Mouse (Mus musculus) liver, embryonic 16.5 days (tissue): ENCODE measurements around the gene Sec16b. TPM values are rescaled to one million over a fixed set of nuclear protein-coding genes. Genes with fewer than 3 reads are reported as not detected.

Source experiments
- ATAC-seq: fragments of 200-750 bp; cut with Nextera tagmentation; 2 replicates; pipeline ENCODE4 v1.8.0; 2017; ENCODE audit warnings: low read depth, mild to moderate bottlenecking, moderate number of reproducible peaks, moderate library complexity
- H3K27ac ChIP-seq: fragments of 300-500 bp; sonication (generic); 2 replicates; pipeline ENCODE4 v1.5.1; 2014; ENCODE audit warnings: mild to moderate bottlenecking, low read length
- H3K27me3 ChIP-seq: fragments of 300-500 bp; sonication (generic); 2 replicates; pipeline ENCODE4 v1.6.1; 2014; ENCODE audit warnings: low read depth, low read length, mixed read lengths; ENCODE audit not compliant: control insufficient read depth, insufficient read depth
- H3K36me3 ChIP-seq: fragments of 300-500 bp; sonication (generic); 2 replicates; pipeline ENCODE4 v1.6.1; 2014; ENCODE audit warnings: mild to moderate bottlenecking; ENCODE audit not compliant: control insufficient read depth, insufficient read depth
- H3K4me1 ChIP-seq: fragments of 300-500 bp; sonication (generic); 2 replicates; pipeline ENCODE4 v1.6.1; 2014; ENCODE audit warnings: low read depth, low read length, mixed read lengths; ENCODE audit not compliant: control insufficient read depth
- H3K4me2 ChIP-seq: fragments of 300-500 bp; sonication (generic); 2 replicates; pipeline ENCODE4 v1.6.1; 2014; ENCODE audit warnings: low read depth, low read length, mixed read lengths
- H3K4me3 ChIP-seq: fragments of 300-500 bp; sonication (generic); 2 replicates; pipeline ENCODE4 v1.5.1; 2014; ENCODE audit warnings: low read depth, mild to moderate bottlenecking, low read length
- H3K9ac ChIP-seq: fragments of 300-500 bp; sonication (generic); 2 replicates; pipeline ENCODE4 v1.6.1; 2014; ENCODE audit warnings: low read depth, low read length
- H3K9me3 ChIP-seq: fragments of 300-500 bp; sonication (generic); replicated peaks from 2 replicates; pipeline ENCODE4 v1.6.1; 2016; ENCODE audit warnings: low read length; ENCODE audit not compliant: control insufficient read depth
- whole genome bisulfite sequencing: fragments of 180-500 bp; shearing (Covaris S2); extraction: QIAGEN DNeasy Blood & Tissue Kit; methylation state at CpG from one replicate; pipeline ENCODE4 v1.1.7; 2014; ENCODE audit not compliant: insufficient replicate concordance; 5-methylcytosine and 5-hydroxymethylcytosine counted together
- polyA plus RNA-seq: library from polyadenylated mRNA; unstranded; fragments of >200 nt; fragmentation: Nextera tagmentation; extraction: Ambion mirVana; gene quantifications from 2 replicates; pipeline ENCODE4 v1.2.1, GENCODE M21; 2015

Sec16b gene
- polyA plus RNA-seq, 1 experiment from 2014 or later, result 9.3 TPM

GRCm38 (mm10) chr1:157559986-157560385 is 53.5 kb downstream of the Sec16b start:
- no peaks in the 10 kb centered on the region for H3K9me3 ChIP-seq
- no peaks in the 10 kb centered on the region; the same call in 1 of the 2 replicates for H3K4me1 ChIP-seq
- H3K4me2 ChIP-seq, result no peak overlapping the region
- H3K27ac ChIP-seq, result no peak overlapping the region
- WGBS, result 63% methylated on average over 6 of the region's 6 CpGs
- no peak overlapping the region for H3K9ac ChIP-seq
- no peaks in the 10 kb centered on the region for H3K36me3 ChIP-seq
- no peak for ATAC-seq
- no peaks in the 10 kb centered on the region for H3K27me3 ChIP-seq
- no peak overlapping the region for H3K4me3 ChIP-seq

- H3K9ac ChIP-seq, result no peak overlapping the region
- WGBS, result 15% methylated on average over 8 of the region's 8 CpGs
- no peaks in the 10 kb centered on the region; the same call in 1 of the 2 replicates for H3K4me1 ChIP-seq
- H3K27me3 ChIP-seq, result no peaks in the 10 kb centered on the region
- H3K4me2 ChIP-seq, result no peak overlapping the region
- no peak overlapping the region for H3K4me3 ChIP-seq
- H3K27ac ChIP-seq, result no peak overlapping the region
- ATAC-seq, result peak; percentile 21; the same call in 1 of the 2 replicates
- no peaks in the 10 kb centered on the region for H3K9me3 ChIP-seq
- H3K36me3 ChIP-seq, result no peaks in the 10 kb centered on the region
Measured at GRCm38 (mm10) chr1:157560654-157561386, 54.3 kb downstream of the Sec16b start.

- Histone ChIP-seq H3K27ac (no peak overlapping the region), H3K4me2 (no peak overlapping the region), H3K4me3 (no peak overlapping the region), H3K36me3 (no peaks in the 10 kb centered on the region), H3K9ac (no peak overlapping the region), H3K27me3 (no peaks in the 10 kb centered on the region), H3K4me1 (no peaks in the 10 kb centered on the region), H3K9me3 (no peaks in the 10 kb centered on the region)
- no peak for ATAC-seq
- 68% methylated on average over 8 of the region's 8 CpGs for WGBS
Measured at GRCm38 (mm10) chr1:157567819-157568218, 61.3 kb downstream of the Sec16b start.

GRCm38 (mm10) chr1:157569263-157570090 is 62.9 kb downstream of the Sec16b start:
- Histone ChIP-seq H3K9ac (no peak overlapping the region), H3K9me3 (no peaks in the 10 kb centered on the region), H3K36me3 (no peaks in the 10 kb centered on the region), H3K27me3 (no peaks in the 10 kb centered on the region), H3K4me2 (no peak overlapping the region), H3K4me1 (no peaks in the 10 kb centered on the region), H3K4me3 (no peak overlapping the region), H3K27ac (no peak overlapping the region)
- 57% methylated on average over 5 of the region's 5 CpGs for WGBS
- no peak for ATAC-seq

GRCm38 (mm10) chr1:157575316-157575715 is 68.8 kb downstream of the Sec16b start:
- no peaks in the 10 kb centered on the region for H3K36me3 ChIP-seq
- WGBS, result 57% methylated on average over 3 of the region's 3 CpGs

GRCm38 (mm10) chr1:157578336-157578735 is 71.8 kb downstream of the Sec16b start:
- no peaks in the 10 kb centered on the region for H3K4me1 ChIP-seq
- H3K36me3 ChIP-seq, result no peaks in the 10 kb centered on the region
- WGBS, result 71% methylated on average over 8 of the region's 8 CpGs
- no peaks in the 10 kb centered on the region for H3K27me3 ChIP-seq
- H3K9me3 ChIP-seq, result no peaks in the 10 kb centered on the region
- H3K4me2 ChIP-seq, result no peak overlapping the region
- no peak overlapping the region for H3K4me3 ChIP-seq
- no peak overlapping the region for H3K27ac ChIP-seq
- no peak for ATAC-seq
- no peak overlapping the region for H3K9ac ChIP-seq

More at GRCm38 (mm10) chr1:157575316-157575715, 68.8 kb downstream of the Sec16b start:
- H3K27ac ChIP-seq, result no peak overlapping the region
- no peaks in the 10 kb centered on the region for H3K4me1 ChIP-seq
- no peaks in the 10 kb centered on the region for H3K9me3 ChIP-seq
- H3K4me3 ChIP-seq, result no peak overlapping the region
- ATAC-seq, result no peak
- no peak overlapping the region for H3K9ac ChIP-seq
- no peak overlapping the region for H3K4me2 ChIP-seq
- no peaks in the 10 kb centered on the region for H3K27me3 ChIP-seq

GRCm38 (mm10) chr1:157586556-157586955 is 80.0 kb downstream of the Sec16b start:
- no peaks in the 10 kb centered on the region for H3K4me1 ChIP-seq
- H3K36me3 ChIP-seq, result no peaks in the 10 kb centered on the region
- no peaks in the 10 kb centered on the region for H3K9me3 ChIP-seq
- H3K4me2 ChIP-seq, result no peak overlapping the region
- H3K9ac ChIP-seq, result no peak overlapping the region
- no peak overlapping the region for H3K27ac ChIP-seq
- H3K4me3 ChIP-seq, result no peak overlapping the region
- ATAC-seq, result no peak
- H3K27me3 ChIP-seq, result no peaks in the 10 kb centered on the region
- 50% methylated on average over 5 of the region's 5 CpGs for WGBS

- H3K36me3 ChIP-seq, result no peaks in the 10 kb centered on the region
- WGBS, result 56% methylated on average over 2 of the region's 2 CpGs
- H3K9me3 ChIP-seq, result no peaks in the 10 kb centered on the region
- H3K27ac ChIP-seq, result no peak overlapping the region
- H3K9ac ChIP-seq, result no peak overlapping the region
- H3K27me3 ChIP-seq, result no peaks in the 10 kb centered on the region
- H3K4me2 ChIP-seq, result no peak overlapping the region
- H3K4me1 ChIP-seq, result no peaks in the 10 kb centered on the region
- H3K4me3 ChIP-seq, result no peak overlapping the region
- ATAC-seq, result no peak
Measured at GRCm38 (mm10) chr1:157592039-157592438, 85.5 kb downstream of the Sec16b start.

- no peaks in the 10 kb centered on the region for H3K9me3 ChIP-seq
Measured at GRCm38 (mm10) chr1:157594561-157594960, 88.0 kb downstream of the Sec16b start.

More at GRCm38 (mm10) chr1:157594561-157594960, 88.0 kb downstream of the Sec16b start:
- Histone ChIP-seq H3K4me3 (no peak overlapping the region), H3K27me3 (no peaks in the 10 kb centered on the region), H3K36me3 (no peaks in the 10 kb centered on the region), H3K9ac (no peak overlapping the region), H3K4me1 (no peaks in the 10 kb centered on the region), H3K4me2 (no peak overlapping the region), H3K27ac (no peak overlapping the region)
- peak; percentile 94 for ATAC-seq
- 59% methylated on average over 5 of the region's 5 CpGs for WGBS
